Mouse (Mus musculus) Patski (cell line): ENCODE measurements at regions not wholly inside any gene's neighbourhood (a gene's known extent, or its start where the extent isn't known, plus 50 kb on each side); places are given as distances from the start of the nearest gene placed in this dataset.
A peak's percentile ranks its signal among the peaks of the same experiment; 100 is the strongest.
"Not testable (repeated sequence)": the region's sequence is repeated elsewhere in the genome, so short reads cannot be mapped to it uniquely, and the experiment has no call there.

ENCODE experiments used
- ATAC-seq: fragments of 100-300 bp; one replicate; pipeline ENCODE4 v1.8.0; 2021
- CTCF ChIA-PET: fragments of 350-600 bp; sonication (Branson Sonifier 250); formaldehyde crosslinking; loops from one replicate; lab custom pipeline; 2022; ENCODE audit warnings: inconsistent platforms; lab: Charles Lee
- POLR2A ChIA-PET: fragments of 350-600 bp; sonication (Branson Sonifier 250); formaldehyde crosslinking; loops from one replicate; lab custom pipeline; 2022; ENCODE audit warnings: antibody characterized with exemption, inconsistent platforms; lab: Charles Lee
- DNase-seq: peaks from one replicate; pipeline ENCODE4 v3.0.0-alpha.2; 2011; ENCODE audit warnings: low read depth, low spot score
- H3K27me3 ChIP-seq: fragments of 371-371 bp; one replicate; pipeline ENCODE4 v1.5.1; 2021
- CTCF ChIP-seq: fragments of 100-300 bp; IDR thresholded peaks from one replicate; pipeline ENCODE4 v1.5.1; 2021
- in situ Hi-C: fragments of 300-500 bp; cut with MboI; formaldehyde crosslinking; loops from 3 replicates; pipeline ENCODE4 v1.11.1; 2018; ENCODE audit warnings: low pct_unique_long_range_greater_than_20kb, mixed read lengths

GRCm38 (mm10) chr3:16130385-16130784, 124.1 kb upstream of the Gm5150 start:
- CTCF ChIA-PET, result interaction anchor here (1.5 kb wide), 1 partner anchor 34 kb away, joined by 3 read pairs; no protein-coding TSS in a partner anchor

GRCm38 (mm10) chr3:16125346-16125915, 119.2 kb upstream of the Gm5150 start:
- DNase-seq, H3K27me3 ChIP-seq, ATAC-seq, in situ Hi-C loops, POLR2A ChIA-PET: not testable (repeated sequence)
- CTCF ChIA-PET, result interaction anchor here (1.3 to 2.1 kb wide), 2 partner anchors 10 to 93 kb away, joined by 3 to 5 read pairs; no protein-coding TSS in a partner anchor

More at GRCm38 (mm10) chr3:16130385-16130784, 124.1 kb upstream of the Gm5150 start:
- ATAC-seq (no peak), DNase-seq (no peak)
- no peak for TF ChIP-seq CTCF
- in situ Hi-C loops, result no loop called here
- POLR2A ChIA-PET, result interaction anchor here (0.6 to 1.1 kb wide), 3 partner anchors 10 to 13 kb away, joined by 3 to 6 read pairs (median 3); no protein-coding TSS in a partner anchor
- H3K27me3 ChIP-seq, result no peaks in the 10 kb centered on the region

- in situ Hi-C loops, result no loop called here
- ATAC-seq (peak; percentile 52), DNase-seq (no peak)
- no peak for TF ChIP-seq CTCF
- ChIA-PET CTCF (interaction anchor here (1.2 to 1.4 kb wide), 2 partner anchors 13 to 38 kb away, joined by 3 read pairs; no protein-coding TSS in a partner anchor), POLR2A (no interaction called here)
- H3K27me3 ChIP-seq, result peaks cover 24% of the 10 kb centered on the region
These were observed 109.7 kb upstream of the Gm5150 start for GRCm38 (mm10) chr3:16115944-16116343.

- H3K27me3 ChIP-seq, result peaks cover 14% of the 10 kb centered on the region
- POLR2A ChIA-PET, result no interaction called here
- in situ Hi-C loops, result no loop called here
- ATAC-seq (no peak), DNase-seq (no peak)
- CTCF ChIA-PET, result no interaction called here
- no peak for TF ChIP-seq CTCF
These were observed 101.3 kb upstream of the Gm5150 start for GRCm38 (mm10) chr3:16107492-16107891.

- DNase-seq (no peak), ATAC-seq (no peak)
- peak; percentile 50 for TF ChIP-seq CTCF
- POLR2A ChIA-PET, result no interaction called here
- H3K27me3 ChIP-seq, result peaks cover 3% of the 10 kb centered on the region
- CTCF ChIA-PET, result no interaction called here
- in situ Hi-C loops, result no loop called here
These were observed 98.8 kb upstream of the Gm5150 start for GRCm38 (mm10) chr3:16105080-16105479.

GRCm38 (mm10) chr3:16103180-16103579, 96.9 kb upstream of the Gm5150 start:
- ChIA-PET POLR2A (interaction anchor here (0.6 kb wide), 1 partner anchor 699 kb away, joined by 3 read pairs; no protein-coding TSS in a partner anchor), CTCF (no interaction called here)
- ATAC-seq (no peak), DNase-seq (no peak)
- H3K27me3 ChIP-seq, result peaks cover 3% of the 10 kb centered on the region
- in situ Hi-C loops, result no loop called here
- TF ChIP-seq CTCF, result peak; percentile 19

GRCm38 (mm10) chr3:16086550-16086949, 80.3 kb upstream of the Gm5150 start:
- no peaks in the 10 kb centered on the region for H3K27me3 ChIP-seq
- peak; percentile 35 for DNase-seq
- ChIA-PET CTCF (interaction anchor here (0.8 to 1.9 kb wide), 4 partner anchors 40 to 822 kb away, joined by 4 to 6 read pairs (median 5); no protein-coding TSS in a partner anchor), POLR2A (no interaction called here)
- in situ Hi-C loops, result loop anchor here (5.0 kb wide), 2 partner anchors 59 to 824 kb away; no protein-coding TSS in a partner anchor
- TF ChIP-seq CTCF, result peak; percentile 78
- ATAC-seq, result peak; percentile 96

GRCm38 (mm10) chr3:16085288-16085687, 79.1 kb upstream of the Gm5150 start:
- TF ChIP-seq CTCF, result no peak
- in situ Hi-C loops, result loop anchor here (5.0 kb wide), 2 partner anchors 58 to 823 kb away; no protein-coding TSS in a partner anchor
- POLR2A ChIA-PET, result no interaction called here
- DNase-seq (no peak), ATAC-seq (no peak)
- peaks cover 8% of the 10 kb centered on the region for H3K27me3 ChIP-seq
- CTCF ChIA-PET, result interaction anchor here (1.9 kb wide), 1 partner anchor 821 kb away, joined by 6 read pairs; no protein-coding TSS in a partner anchor

GRCm38 (mm10) chr3:16079178-16079577, 72.9 kb upstream of the Gm5150 start:
- POLR2A ChIA-PET, result no interaction called here
- no peak for TF ChIP-seq CTCF
- CTCF ChIA-PET, result no interaction called here
- ATAC-seq, result no peak
- no peak for DNase-seq
- in situ Hi-C loops, result no loop called here
- H3K27me3 ChIP-seq, result peaks cover 8% of the 10 kb centered on the region

GRCm38 (mm10) chr3:16071906-16072305, 65.7 kb upstream of the Gm5150 start:
- no peak for TF ChIP-seq CTCF
- ATAC-seq, result no peak
- POLR2A ChIA-PET, result no interaction called here
- CTCF ChIA-PET, result no interaction called here
- no peaks in the 10 kb centered on the region for H3K27me3 ChIP-seq
- no peak for DNase-seq
- in situ Hi-C loops, result no loop called here

- no peak for TF ChIP-seq CTCF
- H3K27me3 ChIP-seq, result no peaks in the 10 kb centered on the region
- POLR2A ChIA-PET, result no interaction called here
- CTCF ChIA-PET, result no interaction called here
- ATAC-seq, result no peak
- in situ Hi-C loops, result no loop called here
- DNase-seq, result no peak
These were observed 64.7 kb upstream of the Gm5150 start for GRCm38 (mm10) chr3:16070963-16071362.

GRCm38 (mm10) chr3:16057709-16058108, 51.5 kb upstream of the Gm5150 start:
- DNase-seq, CTCF ChIA-PET, in situ Hi-C loops, ATAC-seq, H3K27me3 ChIP-seq, POLR2A ChIA-PET: not testable (repeated sequence)
